Mouse (Mus musculus) lung, postnatal 0 days (tissue): ENCODE results near the gene Mcrip2. TPM values are rescaled to one million over a fixed set of nuclear protein-coding genes. Genes with fewer than 3 reads are reported as not detected.
"Not testable (repeated sequence)": the region's sequence is repeated elsewhere in the genome, so short reads cannot be mapped to it uniquely, and the experiment has no call there.

Source experiments
- ATAC-seq: fragments of 200-750 bp; cut with Nextera tagmentation; 2 replicates; pipeline ENCODE4 v1.8.0; 2017; ENCODE audit warnings: moderate library complexity
- DNase-seq: peaks from one replicate; pipeline ENCODE4 v3.0.0-alpha.2; 2016; ENCODE audit warnings: low spot score
- H3K27ac ChIP-seq: fragments of 300-500 bp; sonication (generic); 2 replicates; pipeline ENCODE4 v1.5.1; 2014; ENCODE audit warnings: antibody characterized with exemption, mild to moderate bottlenecking, low read length, mixed read lengths
- H3K27me3 ChIP-seq: fragments of 300-500 bp; sonication (generic); replicated peaks from 2 replicates; pipeline ENCODE4 v1.6.1; 2014; ENCODE audit warnings: low read length, mixed read lengths; ENCODE audit not compliant: insufficient read depth
- H3K36me3 ChIP-seq: fragments of 300-500 bp; sonication (generic); 2 replicates; pipeline ENCODE4 v1.6.1; 2014; ENCODE audit warnings: low read length, mixed read lengths; ENCODE audit not compliant: insufficient read depth
- H3K4me1 ChIP-seq: fragments of 300-500 bp; sonication (generic); 2 replicates; pipeline ENCODE4 v1.6.1; 2014; ENCODE audit warnings: antibody characterized with exemption, low read depth, low read length, mixed read lengths; ENCODE audit not compliant: insufficient read depth
- H3K4me2 ChIP-seq: fragments of 300-500 bp; sonication (generic); replicated peaks from 2 replicates; pipeline ENCODE4 v1.6.1; 2014; ENCODE audit warnings: low read depth, mild to moderate bottlenecking, low read length, moderate library complexity, mixed read lengths
- H3K4me3 ChIP-seq: fragments of 300-500 bp; sonication (generic); 2 replicates; pipeline ENCODE4 v1.5.1; 2014; ENCODE audit warnings: low read depth, low read length
- H3K9ac ChIP-seq: fragments of 300-500 bp; sonication (generic); replicated peaks from 2 replicates; pipeline ENCODE4 v1.6.1; 2014; ENCODE audit warnings: low read depth, mild to moderate bottlenecking
- H3K9me3 ChIP-seq: fragments of 300-500 bp; sonication (generic); 2 replicates; pipeline ENCODE4 v1.6.1; 2016; ENCODE audit warnings: low read length, mixed read lengths
- CTCF ChIP-seq: IDR thresholded peaks from 2 replicates; pipeline ENCODE4 v1.5.1; 2016; ENCODE audit warnings: antibody characterized with exemption, mild to moderate bottlenecking
- EP300 ChIP-seq: IDR thresholded peaks from 2 replicates; pipeline ENCODE4 v1.6.1; 2016; ENCODE audit warnings: antibody characterized with exemption, mild to moderate bottlenecking, control low read depth
- WGBS: fragments of 180-500 bp; shearing (Covaris S2); extraction: QIAGEN DNeasy Blood & Tissue Kit; methylation state at CpG from one replicate; pipeline ENCODE4 v1.1.7; 2014; 5-methylcytosine and 5-hydroxymethylcytosine counted together
- polyA plus RNA-seq: library from polyadenylated mRNA; unstranded; fragments of >200 nt; fragmentation: Nextera tagmentation; extraction: Ambion mirVana; gene quantifications from 2 replicates; pipeline ENCODE4 v1.2.1, GENCODE M21; 2015

The Mcrip2 gene
- polyA plus RNA-seq, 1 experiment from 2014 or later = 19.5 TPM

- WGBS = under 1% methylated on average over 59 of the region's 59 CpGs
- peaks cover 6% of the 10 kb centered on the region; the same call in 1 of the 2 replicates for H3K4me1 ChIP-seq
- ATAC-seq (peak; percentile 94), DNase-seq (peak; percentile 93)
- no peak for TF ChIP-seq EP300
- peak; percentile 23 for TF ChIP-seq CTCF
- H3K4me2 ChIP-seq = peak overlapping the region; percentile 81
- peak overlapping the region; percentile 68 for H3K4me3 ChIP-seq
- peak overlapping the region; percentile 78 for H3K27ac ChIP-seq
- no peaks in the 10 kb centered on the region for H3K27me3 ChIP-seq
- peak overlapping the region; percentile 48 for H3K9ac ChIP-seq
- no peaks in the 10 kb centered on the region for H3K9me3 ChIP-seq
- no peaks in the 10 kb centered on the region for H3K36me3 ChIP-seq
Measured at GRCm38 (mm10) chr17:25875171-25876136, 6.9 kb upstream of the Mcrip2 start.

DNA sequence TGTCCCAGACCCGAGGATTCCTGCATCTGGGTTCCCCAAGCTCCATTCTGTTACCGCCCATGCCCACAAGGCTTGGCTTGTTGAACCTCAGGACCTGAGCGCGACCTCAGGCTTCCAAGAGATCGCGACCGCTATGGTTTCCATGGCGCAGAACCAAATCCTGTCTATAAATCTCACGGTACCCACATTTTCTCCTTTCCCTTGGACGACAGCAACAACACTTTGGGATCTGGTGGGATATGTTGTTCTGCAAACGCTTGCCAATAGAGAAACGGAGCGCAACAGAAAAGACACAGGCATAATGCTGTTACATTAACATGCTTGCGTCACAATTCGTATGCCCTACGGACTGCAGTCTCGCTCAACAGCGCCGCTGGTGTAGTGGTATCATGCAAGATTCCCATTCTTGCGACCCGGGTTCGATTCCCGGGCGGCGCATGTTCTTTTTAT is 6.2 kb upstream of the Mcrip2 start, which contains the start of gene Mettl26:
Gene Mettl26, plus strand, starts transcription at position 354 of the 450 bp plus-strand sequence.
- 0% methylated on average over 25 of the region's 25 CpGs for WGBS
- Histone ChIP-seq H3K4me3 (peak within 1 kb of the TSS; percentile 68), H3K9me3 (no peaks in the 10 kb centered on the region), H3K4me1 (peaks cover 6% of the 10 kb centered on the region; the same call in 1 of the 2 replicates), H3K27ac (peak within 1 kb of the TSS; percentile 78), H3K27me3 (no peaks in the 10 kb centered on the region), H3K36me3 (no peaks in the 10 kb centered on the region), H3K9ac (peak within 1 kb of the TSS; percentile 48), H3K4me2 (peak within 1 kb of the TSS; percentile 81)
- DNase-seq = peak; percentile 88
- ATAC-seq = peak; percentile 80
- TF ChIP-seq CTCF (peak; percentile 46), EP300 (no peak)

DNA sequence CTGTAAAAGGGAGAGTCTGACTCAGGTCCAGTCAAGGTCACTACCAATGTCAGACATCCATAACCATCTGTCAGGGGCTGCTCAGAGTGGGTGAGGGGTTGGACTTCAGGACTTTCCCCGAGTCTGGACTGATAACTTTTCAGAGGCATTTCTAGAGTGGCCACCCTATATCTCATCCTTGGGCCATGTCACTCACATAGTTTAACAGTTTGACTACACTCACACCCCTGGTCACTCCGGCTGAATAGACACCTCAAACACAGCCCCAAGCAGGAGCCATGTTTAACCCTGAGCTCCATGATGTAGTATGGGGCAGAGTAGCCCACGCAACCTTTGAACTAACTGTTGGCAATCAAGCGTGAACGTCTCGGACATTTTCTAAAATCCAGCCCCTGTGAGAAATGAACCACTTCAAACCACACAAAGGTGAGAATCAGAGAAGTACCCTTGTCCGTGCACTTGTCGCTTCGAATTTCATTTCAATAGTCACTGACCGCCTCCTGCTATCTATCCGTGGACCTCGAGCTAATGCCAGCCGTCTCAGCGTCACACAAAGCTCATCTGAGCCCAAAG is 5.7 kb upstream of the Mcrip2 start:
- 4% methylated on average over 14 of the region's 14 CpGs for WGBS
- no peaks in the 10 kb centered on the region for H3K9me3 ChIP-seq
- H3K4me1 ChIP-seq = peaks cover 6% of the 10 kb centered on the region; the same call in 1 of the 2 replicates
- H3K4me3 ChIP-seq = peak overlapping the region; percentile 68
- peak overlapping the region; percentile 54 for H3K27ac ChIP-seq
- no peak for TF ChIP-seq CTCF
- TF ChIP-seq EP300 = no peak
- H3K9ac ChIP-seq = peak overlapping the region; percentile 48
- peak overlapping the region; percentile 81 for H3K4me2 ChIP-seq
- H3K36me3 ChIP-seq = no peaks in the 10 kb centered on the region
- no peak for ATAC-seq
- no peaks in the 10 kb centered on the region for H3K27me3 ChIP-seq
- no peak for DNase-seq

DNA sequence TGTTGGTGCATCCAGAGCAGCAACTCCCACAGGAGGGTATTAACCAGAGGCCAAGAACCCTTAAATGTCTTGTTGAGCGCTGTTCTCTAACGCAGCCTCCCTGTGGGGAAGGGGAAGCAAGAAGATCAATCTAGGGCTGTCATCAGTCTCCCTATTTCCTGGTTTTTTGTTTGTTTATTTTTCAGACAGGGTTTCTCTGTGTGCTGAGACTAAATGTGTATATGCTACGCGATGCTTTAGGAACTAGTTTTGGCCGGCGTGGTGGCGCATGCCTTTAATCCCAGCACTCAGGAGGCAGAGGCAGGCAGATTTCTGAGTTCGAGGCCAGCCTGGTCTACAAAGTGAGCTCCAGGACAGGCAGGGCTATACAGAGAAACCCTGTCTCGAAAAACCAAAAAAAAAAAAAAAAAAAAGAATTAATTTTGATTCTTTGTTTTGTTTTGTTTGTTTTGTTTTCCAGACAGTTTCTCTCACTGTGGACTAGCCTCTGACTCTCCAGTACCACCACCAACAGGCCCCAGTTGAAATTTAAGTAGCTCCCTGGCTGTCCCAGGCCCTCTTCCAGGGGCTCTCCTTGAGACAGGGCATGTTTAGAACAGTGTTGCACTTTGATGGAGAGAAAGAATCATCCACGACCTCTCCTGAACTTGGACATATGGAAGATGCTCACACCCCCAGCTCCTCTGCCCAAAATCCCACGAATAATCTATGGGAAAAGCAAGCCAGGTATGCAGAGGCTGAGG is 5.0 kb upstream of the Mcrip2 start:
- Histone ChIP-seq H3K27me3 (no peaks in the 10 kb centered on the region), H3K9ac (no peak overlapping the region), H3K4me2 (no peak overlapping the region), H3K4me3 (no peak overlapping the region), H3K36me3 (no peaks in the 10 kb centered on the region), H3K9me3 (no peaks in the 10 kb centered on the region), H3K4me1 (peaks cover 6% of the 10 kb centered on the region; the same call in 1 of the 2 replicates), H3K27ac (no peak overlapping the region)
- ATAC-seq (no peak), DNase-seq (no peak)
- WGBS = 64% methylated on average over 11 of the region's 11 CpGs
- TF ChIP-seq CTCF (no peak), EP300 (no peak)

- Histone ChIP-seq H3K9ac (no peak overlapping the region), H3K4me2 (no peak overlapping the region), H3K27me3 (no peaks in the 10 kb centered on the region), H3K9me3 (no peaks in the 10 kb centered on the region), H3K4me1 (peaks cover 6% of the 10 kb centered on the region; the same call in 1 of the 2 replicates), H3K4me3 (no peak overlapping the region), H3K27ac (no peak overlapping the region), H3K36me3 (no peaks in the 10 kb centered on the region)
- 71% methylated on average over 3 of the region's 3 CpGs for WGBS
- no peak for TF ChIP-seq CTCF
- no peak for TF ChIP-seq EP300
- ATAC-seq = no peak
- no peak for DNase-seq
Measured at GRCm38 (mm10) chr17:25872676-25873075, 4.1 kb upstream of the Mcrip2 start.

- DNase-seq, ATAC-seq, H3K27me3 ChIP-seq, H3K36me3 ChIP-seq, H3K4me2 ChIP-seq, H3K4me1 ChIP-seq, H3K9me3 ChIP-seq, H3K4me3 ChIP-seq, H3K27ac ChIP-seq, H3K9ac ChIP-seq: not testable (repeated sequence)
Measured at GRCm38 (mm10) chr17:25871566-25871965, 3.0 kb upstream of the Mcrip2 start.
